Mouse (Mus musculus): ENCODE data around the gene March4.

March4 gene

DNA sequence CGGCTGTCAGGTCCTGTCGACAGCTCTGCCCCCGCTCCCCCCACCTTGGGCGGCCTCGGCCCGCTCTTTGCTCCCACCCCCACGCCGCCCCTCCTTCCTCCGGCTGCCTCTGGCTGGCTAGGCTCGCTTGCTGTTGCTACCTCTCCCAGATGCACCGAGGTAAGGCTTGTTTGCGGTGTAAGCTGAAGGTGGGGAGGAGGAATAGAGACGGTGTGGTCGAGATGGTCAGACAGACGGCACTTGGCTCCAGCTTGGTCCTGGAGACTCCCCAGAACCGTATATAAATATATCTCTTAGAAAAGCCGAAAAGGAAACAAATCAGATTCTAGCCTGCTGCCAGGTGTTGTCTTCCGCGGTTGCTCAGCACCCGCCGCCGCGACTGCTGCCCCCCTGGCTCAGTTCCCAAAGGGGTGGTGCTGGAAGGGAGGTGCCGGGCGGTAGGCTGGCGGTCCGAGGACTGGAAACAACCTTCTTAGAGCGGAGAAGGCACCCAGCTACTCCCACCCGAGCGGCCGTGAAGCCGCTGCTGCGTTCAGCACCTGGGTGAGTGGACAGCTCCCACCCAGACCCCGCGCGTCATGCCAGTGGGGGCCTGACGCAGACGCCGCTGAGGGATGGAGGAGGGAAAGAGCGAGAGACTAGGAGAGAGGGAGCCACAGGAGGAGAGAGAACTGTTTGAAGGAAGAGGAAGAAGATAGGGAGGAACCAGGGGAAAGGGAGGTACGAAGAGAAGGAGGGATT, at the start of gene March4:
TSS of gene March4 (minus strand) at position 320 of the 741 bp plus-strand sequence.
- DNase-seq (ENCODE audit: low spot score), result no peak

DNA sequence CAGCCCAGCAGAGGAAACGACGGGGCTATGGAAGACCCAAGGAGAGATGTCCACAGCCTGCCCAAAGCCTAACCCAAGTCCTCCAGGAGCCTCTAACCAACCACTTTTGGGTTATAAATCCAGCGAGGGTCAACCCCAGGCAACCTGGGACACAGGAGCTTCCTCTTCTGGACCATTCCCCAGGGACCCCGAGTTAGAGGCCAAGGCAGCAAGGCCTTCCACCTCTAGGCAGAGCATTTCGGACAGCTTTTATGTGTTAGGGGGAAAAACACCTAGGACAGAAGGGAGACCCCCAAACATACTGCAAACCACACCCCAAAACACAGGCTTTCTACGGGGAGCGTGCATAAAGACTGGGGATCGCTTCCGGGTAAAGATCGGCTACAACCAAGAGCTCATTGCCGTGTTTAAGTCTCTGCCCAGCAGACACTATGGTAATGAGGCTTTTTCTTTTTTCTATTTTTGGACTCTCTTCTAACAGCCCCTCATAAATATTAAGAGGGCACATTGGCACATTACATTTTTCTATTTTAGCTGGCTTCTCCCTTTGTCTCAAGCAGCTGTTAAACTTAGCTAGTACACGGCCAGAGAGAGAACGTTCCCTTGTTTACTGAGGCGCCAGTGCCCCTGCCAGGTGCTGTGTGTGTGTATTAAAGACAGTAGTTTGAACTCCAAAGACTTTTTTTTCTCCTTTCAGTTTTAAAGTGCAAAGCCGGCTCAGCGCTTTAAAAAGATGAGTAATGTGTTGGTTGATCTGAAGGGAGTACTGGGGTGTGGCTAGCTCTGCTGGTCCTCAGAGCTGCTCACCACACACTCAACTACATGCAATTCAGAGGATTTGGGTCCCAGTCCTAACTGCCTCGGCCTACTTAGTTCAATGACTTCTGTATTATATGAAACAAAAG, 49.5 kb upstream of the March4 start:
- no peak for DNase-seq (ENCODE audit: low spot score)

DNA sequence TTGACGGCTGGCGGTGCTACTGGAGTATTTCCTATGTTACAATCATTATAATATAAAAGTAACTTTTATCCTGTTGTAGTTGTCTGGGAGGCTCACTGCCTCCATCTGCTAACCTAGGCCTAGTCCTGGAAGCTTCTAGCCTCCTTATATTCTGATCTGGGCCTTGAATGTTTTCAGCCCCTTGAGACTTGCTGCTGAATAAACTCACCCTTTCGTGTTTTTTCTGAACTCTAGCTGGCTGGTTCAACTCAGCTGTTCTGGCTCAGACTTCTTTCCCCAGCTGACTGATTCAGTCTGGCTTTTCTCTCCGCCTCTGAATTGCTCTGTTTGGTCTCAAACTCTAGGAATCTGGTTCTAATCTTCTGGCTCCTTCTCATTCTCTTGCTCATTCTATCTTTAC, 47.2 kb upstream of the March4 start:
- DNase-seq (ENCODE audit: low spot score), result no peak

DNA sequence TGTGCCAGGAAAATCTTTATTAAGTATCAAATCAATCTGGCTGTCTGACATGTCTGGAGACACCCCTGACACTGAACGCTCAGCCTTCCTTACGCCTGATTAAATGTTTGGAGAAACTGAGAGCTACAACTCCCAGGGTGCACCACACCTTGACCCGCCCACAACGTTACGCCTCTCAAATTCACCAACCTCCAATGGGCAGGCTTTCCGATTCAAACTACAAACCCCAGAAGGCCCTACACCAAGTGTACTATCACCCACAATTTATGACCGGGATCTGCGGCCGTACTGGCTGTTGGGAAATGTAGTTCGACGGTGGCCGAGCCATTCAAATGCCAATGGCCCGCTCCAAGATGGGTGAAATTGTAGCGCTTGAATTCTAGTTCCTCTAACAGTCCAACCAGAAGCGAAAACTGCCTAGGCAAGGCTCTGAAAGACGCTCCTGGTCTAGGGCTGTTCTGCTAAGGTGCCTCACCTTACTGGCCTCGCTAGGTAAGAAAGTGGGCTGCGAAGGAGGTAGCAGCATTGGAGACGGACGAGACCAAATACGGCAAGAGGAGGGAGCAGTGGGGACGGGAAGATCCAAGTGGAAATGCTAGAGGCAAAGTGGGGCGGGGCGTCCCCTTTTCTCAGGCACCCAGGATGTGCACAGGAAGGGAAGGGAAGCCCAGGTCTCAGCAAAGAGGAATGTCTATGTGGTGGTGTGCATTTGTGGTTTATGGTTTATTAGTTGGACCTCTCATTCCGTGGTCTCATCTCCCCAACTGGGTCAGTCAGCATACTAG, 46.4 kb upstream of the March4 start, which contains the start of gene Smarcal1:
TSS of gene Smarcal1 (plus strand) at position 305 of the 785 bp plus-strand sequence.
- peak; percentile 98 for DNase-seq (ENCODE audit: low spot score)

DNA sequence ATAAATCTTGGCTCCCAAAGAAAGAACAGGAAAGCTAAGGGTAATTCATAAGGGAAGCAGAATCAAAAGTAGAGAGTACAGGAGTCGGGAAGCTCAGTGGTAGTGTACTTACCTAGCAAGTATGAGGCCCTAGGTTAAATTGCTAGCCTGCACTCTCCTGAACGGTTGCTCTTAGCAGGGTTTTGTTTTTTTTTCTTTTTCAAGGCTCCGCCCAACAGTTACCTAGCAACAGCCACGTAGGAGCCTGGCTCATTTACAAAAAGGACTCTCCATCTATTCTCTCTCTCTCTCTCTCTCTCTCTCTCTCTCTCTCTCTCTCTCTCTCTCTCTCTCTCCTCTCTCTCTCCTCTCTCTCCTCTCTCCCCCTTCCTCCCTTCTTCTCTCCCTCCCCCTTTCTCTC, 42.1 kb upstream of the March4 start:
- no peak for DNase-seq (ENCODE audit: low spot score)

DNA sequence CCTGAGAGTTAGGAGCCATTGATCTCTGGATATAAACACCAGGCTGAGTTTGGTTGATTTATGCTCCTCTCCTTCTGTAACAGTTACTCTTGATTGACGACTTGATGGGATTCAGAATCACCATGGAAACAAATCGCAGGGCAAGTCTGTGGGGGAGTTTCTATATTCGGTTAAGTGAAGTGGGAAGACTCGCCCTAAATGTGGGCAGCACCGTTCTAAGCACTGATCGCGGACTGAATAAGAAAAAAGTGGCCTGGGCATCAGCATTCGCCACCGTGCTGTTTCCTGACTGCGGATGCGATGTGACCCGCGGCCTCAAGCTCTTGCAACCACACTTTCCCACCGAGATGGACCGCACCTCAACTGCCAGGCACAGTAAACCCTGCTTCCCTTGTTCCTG, 41.6 kb upstream of the March4 start:
- DNase-seq (ENCODE audit: low spot score), result no peak

DNA sequence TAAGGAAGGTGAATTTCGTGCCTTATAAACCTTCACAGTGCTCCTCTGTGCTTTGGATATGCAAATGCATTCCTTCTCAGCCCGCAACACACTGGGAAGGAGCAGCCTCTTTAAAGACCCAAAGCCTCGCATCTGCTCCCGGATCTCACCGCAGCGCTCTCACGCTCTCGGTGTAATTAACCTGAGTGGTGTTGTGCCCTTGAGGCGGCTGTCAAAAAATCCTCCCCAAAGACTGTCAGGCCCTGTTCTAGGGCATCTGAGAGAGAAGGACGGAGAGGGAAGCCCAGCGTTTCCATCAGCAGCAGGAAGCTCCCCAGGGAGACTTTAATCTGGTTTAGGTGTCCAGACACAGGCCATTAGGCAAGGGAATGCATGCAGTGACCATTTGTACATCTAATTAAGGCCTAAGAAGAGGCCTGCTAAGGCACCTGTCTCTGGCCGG, 40.8 kb upstream of the March4 start:
- no peak for DNase-seq (ENCODE audit: low spot score)

DNA sequence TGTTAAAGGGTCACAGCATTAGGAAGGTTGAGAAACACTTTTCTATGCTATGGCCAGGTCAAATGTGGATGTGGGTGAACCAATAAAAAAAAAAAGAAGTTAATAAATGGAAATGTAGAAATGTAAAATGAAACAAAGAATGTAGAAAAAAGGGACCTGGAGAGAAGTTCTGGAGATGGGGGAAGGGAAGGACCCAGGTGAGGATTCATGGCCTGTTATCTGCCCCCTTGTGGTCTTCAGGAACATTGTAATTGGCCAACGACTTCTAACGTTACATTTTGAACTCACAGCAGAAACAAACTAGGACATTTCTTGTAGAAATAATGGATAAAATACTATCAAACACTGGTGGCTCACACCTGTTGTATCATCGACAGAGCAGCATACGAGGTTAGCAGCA, 38.4 kb upstream of the March4 start:
- DNase-seq (ENCODE audit: low spot score), result no peak

DNA sequence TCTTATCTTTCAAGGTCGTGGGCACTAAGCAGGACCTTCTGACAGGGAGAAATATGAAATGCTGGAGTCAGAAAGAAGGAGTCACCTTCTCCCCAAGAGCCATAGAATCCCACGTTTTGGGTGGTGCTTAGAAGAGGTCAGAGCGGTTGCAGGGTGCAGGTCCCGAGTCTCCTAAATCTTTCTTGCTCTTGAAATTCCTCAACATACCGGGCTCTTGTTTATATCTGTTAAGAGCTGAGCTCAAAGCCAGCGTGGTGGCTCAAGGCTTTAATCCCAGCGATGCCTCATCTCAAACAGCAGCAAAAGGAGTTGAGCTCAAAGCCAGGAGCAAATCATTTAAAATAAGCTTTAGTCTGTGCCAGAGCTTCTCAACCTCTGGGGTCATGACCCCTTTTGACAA, 37.9 kb upstream of the March4 start:
- no peak for DNase-seq (ENCODE audit: low spot score)

DNA sequence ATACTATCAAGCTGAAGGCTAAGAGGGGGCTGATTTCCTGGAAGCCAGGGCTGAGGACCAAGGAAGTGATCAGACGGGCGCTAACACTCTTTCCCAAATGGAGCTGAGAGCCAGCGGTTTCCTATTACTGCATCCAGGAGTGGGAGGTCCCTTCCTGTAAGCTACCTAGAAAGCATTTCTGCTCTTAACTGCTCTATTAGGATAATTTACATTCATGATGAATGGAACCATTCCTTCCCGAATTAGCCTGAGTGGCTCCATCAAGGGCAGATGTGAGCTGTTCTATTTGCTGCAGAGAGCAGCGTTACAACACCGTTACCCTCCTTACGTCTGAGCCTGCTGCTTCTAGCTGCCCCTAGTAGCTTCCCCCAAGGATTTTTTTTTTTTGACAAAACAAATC, 37.3 kb upstream of the March4 start:
- no peak for DNase-seq (ENCODE audit: low spot score)

DNA sequence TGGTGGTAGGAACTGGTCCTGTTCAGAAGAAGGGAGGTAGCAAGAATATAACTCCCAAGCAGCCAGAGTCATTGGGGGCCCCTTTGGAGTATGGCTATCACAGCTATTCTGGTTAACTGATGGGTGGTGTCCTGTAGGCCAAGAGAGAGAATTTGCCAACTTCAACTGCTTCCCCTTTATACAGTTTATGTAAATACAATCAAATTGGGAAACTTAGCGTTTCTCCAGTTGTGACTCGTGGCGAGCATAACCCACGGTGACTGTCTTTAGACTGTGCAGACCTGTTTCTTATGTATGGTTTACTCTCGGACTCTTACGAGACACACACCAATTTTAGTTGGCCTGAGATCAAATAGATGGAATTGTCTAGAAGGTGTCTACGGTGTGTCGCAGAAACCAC, 32.0 kb upstream of the March4 start:
- DNase-seq (ENCODE audit: low spot score), result no peak

DNA sequence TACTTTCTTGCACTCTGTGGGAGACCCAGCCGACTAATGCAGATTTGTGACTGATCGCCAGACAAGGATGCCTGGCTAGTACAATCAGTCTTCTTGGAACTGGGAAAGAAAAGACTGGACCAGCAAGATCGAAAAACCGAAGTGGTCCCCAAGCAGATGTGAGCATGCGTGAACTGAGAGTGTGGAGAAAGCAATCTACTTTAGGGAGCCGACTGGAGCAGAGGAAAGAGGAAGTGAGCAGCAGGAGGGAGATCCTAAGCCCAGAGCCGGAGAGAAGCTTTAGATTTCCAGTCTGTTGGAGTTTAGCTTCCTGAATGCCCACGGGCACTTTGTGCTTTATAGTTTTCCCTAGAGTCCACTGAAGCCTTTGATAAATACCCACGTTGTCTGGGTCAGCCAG, 30.3 kb upstream of the March4 start:
- no peak for DNase-seq (ENCODE audit: low spot score)

DNA sequence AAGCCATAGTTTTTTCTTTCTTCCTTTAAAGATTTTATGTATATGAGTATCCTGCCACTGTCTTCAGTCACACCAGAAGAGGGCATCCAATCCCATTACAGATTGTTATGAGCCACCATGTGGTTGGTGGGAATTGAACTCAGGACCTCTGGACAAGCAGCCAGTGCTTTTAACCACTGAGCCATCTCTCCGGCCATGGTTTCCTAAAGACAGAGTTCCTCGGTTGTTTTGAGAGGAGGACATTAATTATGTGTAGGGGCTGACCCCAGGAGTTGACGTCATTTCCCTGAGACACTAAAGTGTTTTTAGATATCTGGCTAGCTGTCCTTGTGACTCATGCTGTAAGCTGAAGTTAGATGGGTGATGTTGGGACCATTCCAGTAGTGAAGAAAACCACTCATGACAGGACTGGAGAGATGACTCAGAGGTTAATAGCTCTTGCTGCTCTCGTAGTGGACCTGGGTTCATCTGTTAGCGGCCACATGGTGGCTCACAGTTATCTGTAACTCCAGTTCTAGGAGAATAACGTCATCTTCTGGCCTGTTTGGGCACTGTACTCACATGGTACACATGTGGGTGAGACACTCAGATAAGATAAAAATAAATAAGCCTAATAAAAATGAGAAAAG, 27.7 kb upstream of the March4 start:
- no peak for DNase-seq (ENCODE audit: low spot score)

DNA sequence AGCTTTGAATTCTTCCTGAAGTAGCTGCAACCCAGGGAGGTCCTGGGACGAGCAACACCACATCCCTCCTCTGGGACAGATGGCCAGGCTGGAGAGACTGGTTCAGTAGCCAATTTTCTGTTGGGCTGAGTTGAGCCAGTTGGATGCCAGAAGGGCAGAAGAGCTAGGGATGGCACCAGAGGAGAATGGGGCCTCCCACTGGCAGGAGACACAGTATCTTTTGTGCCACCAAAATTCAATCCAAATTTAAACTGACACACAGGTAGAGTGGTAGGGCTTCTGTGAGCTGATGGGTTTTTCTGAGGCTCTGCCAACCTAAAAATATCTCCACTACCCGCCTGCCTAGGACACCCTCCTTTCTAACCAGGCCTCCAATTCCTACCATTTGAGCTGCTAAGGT, 21.9 kb upstream of the March4 start:
- DNase-seq (ENCODE audit: low spot score), result no peak

DNA sequence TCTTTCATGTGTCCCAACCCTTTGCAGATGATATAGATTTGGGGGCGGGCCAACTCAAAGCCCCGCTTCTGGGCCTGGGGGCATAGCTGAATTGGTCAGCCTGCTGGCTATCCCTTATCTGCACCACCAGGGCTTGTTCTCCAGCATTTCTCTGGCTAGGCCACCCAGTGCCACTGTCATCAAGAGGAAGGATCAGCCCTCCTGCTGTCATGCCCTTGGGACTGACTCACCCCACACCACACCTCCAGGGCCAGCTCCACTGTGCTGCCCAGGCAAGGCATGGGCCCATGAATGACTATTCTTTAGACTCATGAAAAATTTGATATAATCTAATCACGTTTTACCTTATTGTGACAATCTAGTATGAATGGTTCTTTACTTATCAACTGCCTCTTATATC, 19.7 kb upstream of the March4 start:
- DNase-seq (ENCODE audit: low spot score), result no peak

DNA sequence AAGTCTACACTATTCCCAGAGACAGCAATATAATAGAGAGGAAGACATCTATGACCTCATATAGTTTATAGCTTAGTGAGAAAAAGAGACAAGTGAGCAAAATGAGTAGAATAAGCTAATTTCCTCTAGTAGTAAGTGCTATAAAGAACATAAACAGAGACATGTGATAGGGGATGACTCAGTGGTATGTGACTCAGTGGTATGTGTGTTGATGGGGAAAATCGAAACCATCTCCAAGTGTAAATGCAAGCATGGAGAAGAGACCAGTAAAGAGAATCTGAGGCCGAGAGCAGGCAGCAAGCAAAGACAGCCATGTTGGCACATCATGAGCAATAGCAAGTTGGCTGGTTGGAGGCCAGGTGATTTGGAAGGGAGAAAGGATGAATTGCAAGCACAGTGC, 13.6 kb upstream of the March4 start:
- DNase-seq (ENCODE audit: low spot score), result no peak

DNA sequence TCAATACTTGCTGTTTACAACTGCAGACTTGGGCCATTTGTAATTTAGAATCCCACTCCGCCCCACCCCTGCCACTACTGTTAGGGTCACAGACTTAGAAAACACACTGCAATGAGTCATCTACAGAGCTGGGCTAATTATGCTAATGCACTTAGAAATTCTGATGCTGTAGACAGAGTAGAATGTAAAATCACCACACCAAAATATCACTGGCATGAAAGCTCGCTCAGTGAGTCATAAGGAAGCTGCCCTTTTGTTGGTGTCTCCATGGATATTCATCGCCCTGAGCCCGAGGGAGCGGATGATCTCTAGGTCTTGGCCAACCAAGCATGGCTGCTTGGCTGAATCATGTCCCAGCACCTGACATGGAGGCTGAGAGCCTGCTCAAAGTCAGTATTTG, 1.5 kb upstream of the March4 start:
- no peak for DNase-seq (ENCODE audit: low spot score)

DNA sequence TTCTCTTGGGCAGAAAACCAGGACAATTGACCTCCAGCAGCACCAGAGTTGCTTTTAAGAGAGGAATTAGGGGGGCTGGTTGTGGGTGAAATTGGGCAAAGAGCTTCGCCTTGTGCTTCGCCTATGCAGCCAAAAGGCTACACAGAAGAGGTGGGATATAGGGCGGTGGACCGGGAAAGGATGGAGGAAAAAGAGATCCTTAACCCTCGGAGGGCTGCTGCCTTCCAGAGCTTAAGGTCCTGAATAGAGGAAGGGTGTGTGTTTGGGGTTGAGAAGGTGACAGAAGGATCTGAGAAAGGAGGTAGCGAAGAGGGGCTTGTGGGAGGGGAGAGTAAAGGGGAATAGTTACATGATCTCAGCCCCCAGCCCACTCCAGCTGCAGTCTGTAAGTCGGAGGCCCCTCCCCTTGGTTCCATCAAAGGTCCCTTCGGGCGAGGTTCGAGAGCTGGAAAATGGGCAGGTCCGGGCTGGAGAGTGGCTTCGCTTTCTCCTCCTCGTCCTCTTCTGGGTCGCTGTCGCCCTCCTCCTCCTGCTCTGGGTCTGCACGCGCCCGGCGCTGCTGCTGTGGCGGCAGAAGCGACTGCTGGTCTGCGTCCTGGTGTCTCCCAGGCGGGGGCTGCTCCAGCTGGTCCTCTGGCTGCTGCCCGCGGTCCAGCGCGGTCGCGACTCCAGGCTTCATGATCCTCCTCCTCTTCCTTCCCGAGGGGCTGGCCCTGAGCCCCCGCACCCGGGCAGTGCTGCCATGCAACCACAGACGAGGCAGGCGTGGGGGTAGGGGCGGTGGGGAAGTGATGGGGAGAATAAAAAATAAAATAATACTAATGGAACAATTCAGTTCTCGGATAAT, 782 bp downstream of the March4 start:
- no peak for DNase-seq (ENCODE audit: low spot score)

DNA sequence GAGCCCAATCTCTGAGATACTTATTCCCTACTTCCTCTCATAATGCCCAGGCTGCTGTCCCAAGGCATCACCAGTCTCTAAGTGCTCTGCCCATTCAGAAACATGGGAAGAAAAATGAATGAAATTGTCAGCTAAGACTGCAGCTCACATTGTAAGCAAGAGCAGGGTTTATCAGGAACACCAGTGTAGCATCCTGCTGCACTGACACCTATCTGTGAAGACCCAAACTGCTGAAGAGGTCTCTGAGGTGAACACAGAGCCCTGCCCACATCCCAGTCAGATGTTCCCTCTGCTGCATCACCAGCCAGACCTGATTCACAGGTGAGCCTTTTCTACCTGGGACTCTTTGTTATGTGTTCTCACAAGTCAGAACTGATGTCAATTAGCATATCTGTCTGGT, 3.3 kb downstream of the March4 start:
- DNase-seq (ENCODE audit: low spot score), result no peak

DNA sequence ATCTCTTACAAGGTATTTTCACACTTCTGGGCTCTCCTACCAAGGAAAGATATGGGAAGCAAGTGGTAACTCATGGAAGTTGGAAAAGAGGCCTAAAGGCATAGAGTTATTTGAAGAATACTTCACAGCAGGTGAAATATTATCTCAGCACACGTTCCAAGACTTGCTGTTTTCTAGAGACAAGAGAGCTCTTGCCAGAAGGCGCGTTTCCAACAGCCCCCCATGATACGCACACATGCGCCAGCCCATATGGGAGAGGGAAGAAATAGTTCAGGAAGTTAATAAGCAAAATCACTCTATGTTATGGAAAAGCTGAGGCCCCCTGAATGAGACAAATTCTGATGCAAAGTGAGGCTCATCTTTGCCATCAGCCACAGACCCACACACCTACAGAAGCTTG, 3.8 kb downstream of the March4 start:
- no peak for DNase-seq (ENCODE audit: low spot score)
